Mouse (Mus musculus) megakaryocyte, embryonic 14.5 days (primary cell): ENCODE measurements around the gene Hmgb1. TPM values are rescaled to one million over a fixed set of nuclear protein-coding genes. Genes with fewer than 3 reads are reported as not detected.

Source experiments
- H3K27me3 ChIP-seq: replicated peaks from 2 replicates; pipeline ENCODE3; 2012; ENCODE audit warnings: inconsistent platforms
- H3K36me3 ChIP-seq: replicated peaks from 2 replicates; pipeline ENCODE3; 2012; ENCODE audit warnings: low read length, inconsistent platforms, mixed read lengths
- H3K4me1 ChIP-seq: 2 replicates; pipeline ENCODE4 v1.6.1; 2012; ENCODE audit warnings: inconsistent platforms
- H3K4me3 ChIP-seq: replicated peaks from 2 replicates; pipeline ENCODE3; 2012; ENCODE audit warnings: moderate library complexity, mild to moderate bottlenecking, inconsistent platforms
- H3K9me3 ChIP-seq: 2 replicates; pipeline ENCODE4 v1.6.1; 2012; ENCODE audit warnings: inconsistent platforms
- FLI1 ChIP-seq: IDR thresholded peaks from 2 replicates; pipeline ENCODE4 v1.6.1; 2012; ENCODE audit warnings: low read length, inconsistent platforms, mixed read lengths
- GATA1 ChIP-seq: IDR thresholded peaks from 3 replicates; pipeline ENCODE4 v1.6.1; 2012; ENCODE audit warnings: mixed read lengths, low read length, inconsistent platforms, borderline replicate concordance
- polyA plus RNA-seq: library from polyadenylated mRNA; stranded (reverse); fragments of >175 nt; gene quantifications from 2 replicates; pipeline ENCODE4 v1.2.3, GENCODE M21; 2012; ENCODE audit warnings: low replicate concordance; ENCODE audit not compliant: insufficient read depth

Hmgb1 gene
- polyA plus RNA-seq, 1 experiment = 484 TPM

- Histone ChIP-seq H3K27me3 (no peaks in the 10 kb centered on the region), H3K4me3 (no peak overlapping the region), H3K4me1 (peaks cover 69% of the 10 kb centered on the region), H3K36me3 (peaks cover 94% of the 10 kb centered on the region), H3K9me3 (no peaks in the 10 kb centered on the region)
- TF ChIP-seq FLI1 = no peak
- no peak for TF ChIP-seq GATA1
These were observed 12.3 kb upstream of the Hmgb1 start for GRCm38 (mm10) chr5:149196611-149197010.

- H3K9me3 ChIP-seq = no peaks in the 10 kb centered on the region
- peaks cover 66% of the 10 kb centered on the region for H3K4me1 ChIP-seq
- no peaks in the 10 kb centered on the region for H3K27me3 ChIP-seq
- peaks cover 83% of the 10 kb centered on the region for H3K36me3 ChIP-seq
- TF ChIP-seq GATA1 = no peak
- TF ChIP-seq FLI1 = no peak
- H3K4me3 ChIP-seq = no peak overlapping the region
These were observed 5.9 kb upstream of the Hmgb1 start for GRCm38 (mm10) chr5:149190160-149190559.

- peaks cover 41% of the 10 kb centered on the region for H3K36me3 ChIP-seq
- no peak for TF ChIP-seq FLI1
- TF ChIP-seq GATA1 = no peak
- peak overlapping the region; percentile 96 for H3K4me3 ChIP-seq
- H3K27me3 ChIP-seq = no peaks in the 10 kb centered on the region
- H3K9me3 ChIP-seq = no peaks in the 10 kb centered on the region
- peaks cover 49% of the 10 kb centered on the region for H3K4me1 ChIP-seq
These were observed 1.5 kb upstream of the Hmgb1 start for GRCm38 (mm10) chr5:149185806-149186205.

GRCm38 (mm10) chr5:149184844-149185186, 526 bp upstream of the Hmgb1 start:
- H3K4me1 ChIP-seq = peaks cover 44% of the 10 kb centered on the region

GRCm38 (mm10) chr5:149183721-149184103, 577 bp downstream of the Hmgb1 start:
- Histone ChIP-seq H3K4me3 (peak overlapping the region; percentile 96), H3K9me3 (no peaks in the 10 kb centered on the region)

More at GRCm38 (mm10) chr5:149184844-149185186, 526 bp upstream of the Hmgb1 start:
- H3K36me3 ChIP-seq = peaks cover 37% of the 10 kb centered on the region
- no peaks in the 10 kb centered on the region for H3K27me3 ChIP-seq
- H3K4me3 ChIP-seq = peak overlapping the region; percentile 96
- H3K9me3 ChIP-seq = no peaks in the 10 kb centered on the region
- TF ChIP-seq FLI1 (no peak), GATA1 (no peak)

DNA sequence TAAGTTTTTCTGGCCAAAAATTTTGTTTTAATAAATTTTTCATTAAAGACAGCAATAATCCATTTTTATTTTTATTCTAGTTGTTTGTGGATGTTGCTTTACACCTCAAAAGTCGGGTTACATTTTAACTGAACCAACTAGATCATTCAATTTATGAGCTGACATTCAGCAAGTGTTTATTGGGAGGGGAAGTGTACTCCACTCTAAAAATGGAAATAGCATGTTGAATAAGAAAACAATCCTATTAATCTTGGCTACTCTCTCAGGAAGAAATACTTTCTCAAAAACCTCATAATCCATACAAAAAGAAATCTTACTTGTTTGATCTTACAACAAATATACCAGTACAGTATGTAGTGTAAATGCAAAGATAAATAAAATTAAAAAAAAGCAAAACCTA, 1.2 kb downstream of the Hmgb1 start:
- Histone ChIP-seq H3K36me3 (peaks cover 24% of the 10 kb centered on the region), H3K4me1 (peaks cover 33% of the 10 kb centered on the region), H3K27me3 (no peaks in the 10 kb centered on the region), H3K9me3 (no peaks in the 10 kb centered on the region), H3K4me3 (peak overlapping the region; percentile 96)
- no peak for TF ChIP-seq GATA1
- no peak for TF ChIP-seq FLI1

More at GRCm38 (mm10) chr5:149183721-149184103, 577 bp downstream of the Hmgb1 start:
- Histone ChIP-seq H3K27me3 (no peaks in the 10 kb centered on the region), H3K36me3 (peaks cover 28% of the 10 kb centered on the region), H3K4me1 (peaks cover 33% of the 10 kb centered on the region)
- TF ChIP-seq GATA1 (no peak), FLI1 (no peak)

GRCm38 (mm10) chr5:149182186-149182870, 2.0 kb downstream of the Hmgb1 start:
- H3K4me1 ChIP-seq = peaks cover 34% of the 10 kb centered on the region
- no peak for TF ChIP-seq GATA1
- no peak for TF ChIP-seq FLI1
- peaks cover 16% of the 10 kb centered on the region for H3K36me3 ChIP-seq
- no peaks in the 10 kb centered on the region for H3K9me3 ChIP-seq
- no peaks in the 10 kb centered on the region for H3K27me3 ChIP-seq
- H3K4me3 ChIP-seq = no peak overlapping the region

DNA sequence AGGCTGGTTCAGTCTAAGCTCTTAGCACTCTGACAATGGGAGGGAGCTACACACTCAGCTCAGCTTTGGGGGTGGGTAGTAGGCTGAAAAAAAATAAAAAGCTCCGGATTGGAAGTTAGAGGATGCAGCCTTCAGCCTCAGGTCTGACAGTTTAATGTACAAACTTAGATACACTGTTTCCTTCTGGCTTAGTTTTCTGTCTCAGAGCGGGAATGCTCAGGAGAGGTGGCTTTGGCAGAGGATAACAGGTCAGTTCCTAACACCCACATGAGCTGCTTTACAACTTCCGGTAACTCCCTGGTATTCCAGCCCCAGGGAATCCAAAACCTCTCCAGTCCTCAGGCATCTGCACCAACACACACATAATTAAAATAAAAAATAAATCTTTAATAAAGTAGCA, 4.5 kb downstream of the Hmgb1 start:
- Histone ChIP-seq H3K36me3 (peaks cover 10% of the 10 kb centered on the region), H3K4me1 (peaks cover 17% of the 10 kb centered on the region), H3K27me3 (no peaks in the 10 kb centered on the region), H3K4me3 (no peak overlapping the region), H3K9me3 (no peaks in the 10 kb centered on the region)
- TF ChIP-seq GATA1 (no peak), FLI1 (no peak)

DNA sequence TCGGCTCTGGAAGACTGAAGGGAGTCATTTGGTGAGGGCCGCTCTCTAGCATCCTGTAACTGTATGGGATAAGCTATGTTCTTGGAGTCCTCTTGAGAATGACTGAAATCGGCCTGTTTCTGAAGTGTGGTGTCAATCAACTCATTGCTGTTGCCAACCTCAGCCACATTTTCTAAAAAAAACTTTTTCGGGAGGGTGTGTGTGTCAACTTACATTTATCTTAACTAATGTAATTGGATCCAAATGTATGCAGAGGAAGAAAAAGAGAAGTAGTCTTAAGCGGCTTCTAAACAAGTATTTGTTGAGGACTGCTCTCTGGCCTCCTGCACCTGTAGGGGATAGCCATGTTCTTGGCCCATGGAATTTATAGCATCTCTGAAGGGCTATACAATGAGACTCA, 6.2 kb downstream of the Hmgb1 start:
- H3K36me3 ChIP-seq = peaks cover 10% of the 10 kb centered on the region
- no peaks in the 10 kb centered on the region for H3K9me3 ChIP-seq
- no peak overlapping the region for H3K4me3 ChIP-seq
- no peaks in the 10 kb centered on the region for H3K27me3 ChIP-seq
- peaks cover 23% of the 10 kb centered on the region for H3K4me1 ChIP-seq
- TF ChIP-seq FLI1 (no peak), GATA1 (no peak)

DNA sequence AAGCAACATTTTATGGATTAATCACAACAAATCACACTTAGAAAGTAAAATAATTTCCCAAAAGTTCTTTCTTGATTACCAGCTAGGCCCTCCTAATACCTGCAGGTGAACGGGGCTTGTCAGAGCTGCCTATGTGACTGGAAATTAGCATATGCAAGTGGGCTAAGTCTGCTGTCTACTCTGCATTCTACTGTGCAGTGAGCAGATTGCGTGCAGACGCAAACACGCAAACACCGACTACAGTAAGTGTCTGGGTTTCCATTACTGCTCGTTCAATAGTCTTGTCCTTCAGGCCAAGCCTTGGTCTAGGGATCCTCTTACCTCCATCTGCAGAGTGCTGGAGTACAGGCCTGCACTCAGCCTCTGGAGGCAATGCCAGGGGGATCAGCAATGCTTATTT, 8.6 kb downstream of the Hmgb1 start:
- peaks cover 8% of the 10 kb centered on the region for H3K36me3 ChIP-seq
- peaks cover 1% of the 10 kb centered on the region for H3K27me3 ChIP-seq
- no peak for TF ChIP-seq GATA1
- no peak for TF ChIP-seq FLI1
- H3K9me3 ChIP-seq = no peaks in the 10 kb centered on the region; the same call in 1 of the 2 replicates
- peaks cover 24% of the 10 kb centered on the region for H3K4me1 ChIP-seq
- H3K4me3 ChIP-seq = no peak overlapping the region

- Histone ChIP-seq H3K4me1 (peaks cover 19% of the 10 kb centered on the region), H3K27me3 (peaks cover 1% of the 10 kb centered on the region), H3K4me3 (no peak overlapping the region), H3K9me3 (no peaks in the 10 kb centered on the region; the same call in 1 of the 2 replicates), H3K36me3 (no peaks in the 10 kb centered on the region)
- TF ChIP-seq FLI1 = no peak
- no peak for TF ChIP-seq GATA1
These were observed 9.8 kb downstream of the Hmgb1 start for GRCm38 (mm10) chr5:149174527-149174926.
